Mouse (Mus musculus) C2C12 (cell line): ENCODE data around the gene Bcas3. TPM values are rescaled to one million over a fixed set of nuclear protein-coding genes. Genes with fewer than 3 reads are reported as not detected.

ENCODE experiments used
- H3K27me3 ChIP-seq: one replicate; pipeline ENCODE4 v1.6.1; 2011; ENCODE audit not compliant: control insufficient read depth, insufficient read depth, insufficient read length
- H3K36me3 ChIP-seq: one replicate; pipeline ENCODE4 v1.6.1; 2011; ENCODE audit not compliant: control insufficient read depth, insufficient read depth
- H3K4me3 ChIP-seq: one replicate; pipeline ENCODE4 v1.5.1; 2011; ENCODE audit warnings: mild to moderate bottlenecking, control low read depth; ENCODE audit not compliant: poor library complexity, insufficient read depth, severe bottlenecking
- H3K79me2 ChIP-seq: one replicate; pipeline ENCODE4 v1.6.1; 2011; ENCODE audit not compliant: control insufficient read depth, insufficient read depth
- H3K79me3 ChIP-seq: one replicate; pipeline ENCODE4 v1.6.1; 2011; ENCODE audit warnings: low read depth, control low read depth
- H3ac ChIP-seq: one replicate; pipeline ENCODE3; 2011; ENCODE audit warnings: low read depth; ENCODE audit not compliant: control insufficient read depth, insufficient read length
- CEBPB ChIP-seq: IDR thresholded peaks from one replicate; pipeline ENCODE4 v1.6.1; 2011; ENCODE audit warnings: low read depth, mild to moderate bottlenecking, control low read depth, moderate library complexity
- CTCF ChIP-seq: IDR thresholded peaks from one replicate; pipeline ENCODE4 v1.5.1; 2011; ENCODE audit not compliant: control insufficient read depth, insufficient read depth, insufficient read length
- FOSL1 ChIP-seq: IDR thresholded peaks from one replicate; pipeline ENCODE4 v1.8.0; 2011; ENCODE audit warnings: mild to moderate bottlenecking, low read length; ENCODE audit not compliant: poor library complexity, insufficient read depth, severe bottlenecking
- MAX ChIP-seq: IDR thresholded peaks from one replicate; pipeline ENCODE4 v1.6.1; 2011; ENCODE audit warnings: mild to moderate bottlenecking, control low read depth
- MYOD1 ChIP-seq: IDR thresholded peaks from one replicate; pipeline ENCODE4 v1.6.1; 2011; ENCODE audit warnings: low read depth; ENCODE audit not compliant: control insufficient read depth, insufficient read length
- MYOG ChIP-seq: IDR thresholded peaks from one replicate; pipeline ENCODE4 v1.6.1; 2011; ENCODE audit not compliant: control insufficient read depth, insufficient read length; ENCODE audit errors: extremely low read depth
- USF1 ChIP-seq: IDR thresholded peaks from one replicate; pipeline ENCODE4 v1.6.1; 2011; ENCODE audit warnings: low read depth, mild to moderate bottlenecking, control low read depth, moderate library complexity
- polyA plus RNA-seq: library from polyadenylated mRNA; unstranded; fragments of >200 nt; fragmentation: generic; extraction: Trizol; gene quantifications from one replicate; pipeline ENCODE4 v1.2.1, GENCODE M21; 2012; ENCODE audit warnings: missing spikeins

The Bcas3 gene
- polyA plus RNA-seq, 1 experiment, result 11.1 TPM

DNA sequence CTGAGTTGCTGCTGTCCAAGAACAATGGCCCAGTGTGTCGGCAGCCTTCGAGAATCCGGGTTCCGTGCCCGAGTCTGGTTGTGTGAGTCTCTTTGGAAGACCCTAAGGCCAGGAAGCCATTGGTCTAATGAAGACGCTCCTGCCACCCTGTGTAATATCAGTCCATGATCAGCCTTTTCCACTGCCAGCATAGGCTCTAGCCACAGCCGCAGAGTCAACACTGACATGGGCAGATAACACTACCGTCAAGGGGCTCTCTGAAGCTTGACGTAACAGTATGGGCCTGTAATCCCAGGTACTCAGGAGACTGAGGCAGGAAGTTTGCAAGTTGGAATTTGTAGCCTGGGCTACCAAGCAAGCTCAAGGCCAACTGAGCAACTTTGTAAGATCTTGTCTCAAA is 405.9 kb downstream of the Bcas3 start:
- Histone ChIP-seq H3K79me2 (no peaks in the 10 kb centered on the region), H3ac (no peak overlapping the region), H3K36me3 (no peaks in the 10 kb centered on the region), H3K4me3 (no peak overlapping the region), H3K27me3 (no peaks in the 10 kb centered on the region), H3K79me3 (no peaks in the 10 kb centered on the region)
- no peak for TF ChIP-seq USF1
- TF ChIP-seq CEBPB, result no peak
- TF ChIP-seq MYOD1, result no peak
- TF ChIP-seq CTCF, result no peak
- TF ChIP-seq MAX, result no peak
- no peak for TF ChIP-seq FOSL1
- TF ChIP-seq MYOG, result no peak

DNA sequence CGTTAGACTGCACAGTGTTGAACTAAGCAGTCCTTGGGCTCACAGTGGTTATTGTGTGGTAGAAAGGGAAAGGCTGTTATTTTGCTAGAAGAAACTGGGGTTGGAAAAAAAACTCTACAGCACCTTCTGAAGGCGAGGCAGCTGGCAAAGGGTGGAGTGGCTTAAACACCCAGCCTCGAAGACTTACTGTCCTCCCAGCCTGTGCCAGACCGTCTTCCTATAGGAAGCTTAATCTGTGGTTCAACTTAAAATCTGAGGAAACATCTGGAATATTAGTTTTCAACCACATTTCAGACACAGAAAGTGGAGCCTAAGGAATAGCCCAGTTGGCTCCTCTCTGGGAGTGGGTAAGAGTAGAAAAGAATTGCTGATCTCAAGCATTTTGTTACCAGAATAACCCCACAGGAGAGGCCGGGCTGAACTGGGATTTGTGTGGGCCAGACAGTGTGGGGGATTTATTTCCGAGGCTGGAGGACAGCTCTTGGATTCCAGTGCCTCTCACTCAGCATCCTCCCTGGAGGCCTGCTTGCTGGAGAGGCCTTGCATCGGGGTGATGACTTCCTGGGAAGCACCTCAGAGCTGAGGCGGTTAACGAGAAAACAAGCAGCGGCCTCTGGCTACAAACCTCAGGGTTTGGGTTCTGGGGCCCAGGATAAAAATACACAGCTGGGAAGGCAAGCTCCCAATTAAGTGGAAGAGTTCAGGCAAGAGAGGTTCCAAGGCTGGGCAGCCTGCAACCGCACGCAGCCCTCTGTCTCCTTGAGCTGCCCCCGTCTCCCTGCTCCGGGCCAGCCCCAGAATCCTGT is 406.9 kb downstream of the Bcas3 start:
- H3ac ChIP-seq, result no peak overlapping the region
- no peak for TF ChIP-seq FOSL1
- no peak overlapping the region for H3K4me3 ChIP-seq
- no peaks in the 10 kb centered on the region for H3K79me2 ChIP-seq
- no peaks in the 10 kb centered on the region for H3K79me3 ChIP-seq
- H3K27me3 ChIP-seq, result no peaks in the 10 kb centered on the region
- no peaks in the 10 kb centered on the region for H3K36me3 ChIP-seq

DNA sequence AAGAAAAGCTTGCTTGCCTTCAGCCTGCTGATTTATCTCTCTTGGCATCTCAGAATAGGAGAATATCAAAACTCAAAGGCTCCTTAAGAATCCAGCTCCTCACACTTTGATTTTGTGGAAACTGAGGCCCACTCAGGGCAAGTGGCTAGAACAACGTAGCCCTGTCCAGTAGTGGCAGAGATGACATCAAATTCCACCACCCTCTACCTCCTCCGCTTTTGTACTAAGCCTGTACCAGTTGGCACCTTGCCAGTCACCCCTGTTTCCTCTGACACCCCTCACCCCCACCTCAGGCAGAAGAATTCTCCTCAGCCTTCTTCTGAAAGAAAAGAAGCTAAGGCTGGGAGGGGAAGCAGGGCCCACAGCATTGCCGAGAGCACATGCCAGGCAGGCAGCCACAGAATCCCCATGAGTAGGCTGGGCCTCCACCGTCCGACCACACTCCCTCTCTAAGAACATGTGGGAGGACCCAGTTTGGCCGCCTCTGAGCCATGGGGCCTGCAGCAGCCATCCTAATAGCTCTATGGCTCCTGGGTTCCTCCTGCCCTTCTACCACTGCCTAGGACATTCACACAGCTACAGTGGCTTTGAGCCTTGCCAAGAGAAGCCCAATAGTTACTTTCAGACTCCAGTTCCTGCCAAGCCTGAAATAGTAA is 407.6 kb downstream of the Bcas3 start:
- H3ac ChIP-seq, result no peak overlapping the region
- no peak for TF ChIP-seq CEBPB
- no peak for TF ChIP-seq MAX
- TF ChIP-seq FOSL1, result no peak
- TF ChIP-seq USF1, result no peak
- no peak for TF ChIP-seq MYOG
- TF ChIP-seq CTCF, result no peak
- H3K79me3 ChIP-seq, result no peaks in the 10 kb centered on the region
- H3K27me3 ChIP-seq, result no peaks in the 10 kb centered on the region
- H3K36me3 ChIP-seq, result no peaks in the 10 kb centered on the region
- no peak overlapping the region for H3K4me3 ChIP-seq
- H3K79me2 ChIP-seq, result no peaks in the 10 kb centered on the region

DNA sequence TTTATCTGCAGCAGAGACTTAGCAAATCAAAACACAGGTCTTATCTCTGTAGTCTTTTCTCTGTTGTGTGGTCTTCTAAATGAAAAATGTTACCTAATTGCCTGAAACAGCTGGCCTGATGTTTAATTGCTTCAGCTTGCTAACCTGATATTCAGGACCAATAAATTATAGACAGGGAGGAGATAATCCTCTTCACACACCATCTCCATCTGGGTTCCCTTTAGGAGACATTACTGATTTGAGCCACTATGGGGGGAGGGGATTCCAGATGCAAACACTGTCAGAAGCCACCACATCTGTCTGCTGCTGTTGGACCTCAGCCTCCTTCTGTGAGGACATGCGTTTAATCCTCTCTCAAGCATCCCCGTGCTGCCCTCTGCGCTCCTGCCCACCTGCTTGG is 408.2 kb downstream of the Bcas3 start:
- Histone ChIP-seq H3K79me3 (no peaks in the 10 kb centered on the region), H3K4me3 (no peak overlapping the region), H3K79me2 (no peaks in the 10 kb centered on the region), H3ac (no peak overlapping the region), H3K27me3 (no peaks in the 10 kb centered on the region), H3K36me3 (no peaks in the 10 kb centered on the region)
- TF ChIP-seq MAX, result no peak
- no peak for TF ChIP-seq MYOD1
- TF ChIP-seq USF1, result no peak
- TF ChIP-seq CTCF, result no peak
- no peak for TF ChIP-seq MYOG
- TF ChIP-seq CEBPB, result no peak

DNA sequence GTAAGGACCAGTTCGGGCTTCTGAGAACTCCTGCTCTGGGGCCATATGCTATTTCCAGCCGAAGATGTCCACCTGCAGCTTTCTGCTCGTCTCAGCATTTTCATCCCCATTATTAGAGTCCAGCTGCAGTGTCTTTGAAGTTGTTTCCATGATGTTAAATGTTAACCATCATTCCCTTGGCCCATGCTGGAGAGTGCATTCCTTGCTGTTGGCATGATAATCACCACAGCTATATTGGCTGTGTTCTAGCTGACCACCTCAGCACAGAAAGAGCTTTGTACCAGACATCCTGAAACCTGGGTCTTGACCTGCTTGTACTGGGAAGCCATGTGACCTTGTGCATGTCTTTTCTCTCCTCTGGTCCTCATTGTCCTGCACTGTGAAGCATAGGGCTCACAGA is 410.7 kb downstream of the Bcas3 start:
- H3K36me3 ChIP-seq, result no peaks in the 10 kb centered on the region
- H3K79me3 ChIP-seq, result no peaks in the 10 kb centered on the region
- H3K79me2 ChIP-seq, result no peaks in the 10 kb centered on the region
- TF ChIP-seq MAX (no peak), CEBPB (no peak), USF1 (no peak), CTCF (no peak), MYOG (no peak), MYOD1 (no peak), FOSL1 (no peak)
- no peak overlapping the region for H3ac ChIP-seq
- H3K4me3 ChIP-seq, result no peak overlapping the region
- H3K27me3 ChIP-seq, result no peaks in the 10 kb centered on the region

DNA sequence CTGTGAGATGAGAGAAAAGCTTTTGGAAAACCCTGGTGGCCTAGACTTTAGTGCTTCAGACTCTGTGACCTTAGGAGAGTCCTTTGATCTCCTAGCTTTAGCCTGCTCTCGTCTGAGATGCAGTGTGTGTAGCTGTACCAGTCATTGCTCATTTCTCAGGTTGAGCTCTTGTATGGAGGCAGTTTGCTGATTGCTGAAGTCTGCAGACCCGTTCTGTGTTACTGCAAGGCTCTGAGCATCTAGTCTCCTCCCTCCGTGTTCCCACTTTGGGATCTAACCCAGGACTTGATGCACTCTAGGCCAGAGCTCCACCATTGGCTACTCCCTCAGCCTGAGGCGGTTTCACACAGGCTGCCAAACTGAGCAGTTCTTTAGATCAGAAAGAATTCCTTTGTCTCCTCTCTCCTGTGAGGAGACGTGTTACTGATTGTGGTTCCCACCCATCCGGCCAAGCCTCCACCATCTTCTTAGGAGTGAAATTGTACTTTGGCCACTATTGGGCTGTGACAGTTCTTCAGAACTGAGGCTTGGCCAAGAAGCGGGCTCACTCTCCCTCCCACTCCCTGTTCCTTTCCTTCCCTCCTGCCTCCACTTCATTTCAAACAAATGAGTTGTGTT is 413.2 kb downstream of the Bcas3 start:
- H3K36me3 ChIP-seq, result no peaks in the 10 kb centered on the region
- no peaks in the 10 kb centered on the region for H3K79me3 ChIP-seq
- no peak overlapping the region for H3ac ChIP-seq
- no peak for TF ChIP-seq FOSL1
- no peak for TF ChIP-seq USF1
- no peak for TF ChIP-seq CEBPB
- TF ChIP-seq MAX, result no peak
- no peak for TF ChIP-seq MYOD1
- TF ChIP-seq MYOG, result no peak
- no peak for TF ChIP-seq CTCF
- no peaks in the 10 kb centered on the region for H3K27me3 ChIP-seq
- no peaks in the 10 kb centered on the region for H3K79me2 ChIP-seq
- H3K4me3 ChIP-seq, result no peak overlapping the region
